Mouse (Mus musculus): Measurements from ENCODE around the gene Duox1. TPM values are rescaled to one million over a fixed set of nuclear protein-coding genes. Genes with fewer than 3 reads are reported as not detected.

The Duox1 gene
- polyA plus RNA-seq, 1 experiment from 2014 or later = 0.05 TPM

Other genes starting within 250 kb of the Duox1 start
- gene Spg11, start 197.3 kb upstream of the Duox1 start, polyA plus RNA-seq (2014; fragmentation: Nextera tagmentation; extraction: Ambion mirVana) = 11.3 and 11.9 TPM in 2 replicates
- gene B2m, start 168.0 kb upstream of the Duox1 start, polyA plus RNA-seq (2014; fragmentation: Nextera tagmentation; extraction: Ambion mirVana) = 318 and 332 TPM in 2 replicates
- gene Trim69, start 155.0 kb upstream of the Duox1 start, polyA plus RNA-seq (2014; fragmentation: Nextera tagmentation; extraction: Ambion mirVana) = not detected in 2 replicates
- gene Patl2, start 129.5 kb upstream of the Duox1 start, polyA plus RNA-seq (2014; fragmentation: Nextera tagmentation; extraction: Ambion mirVana) = 0.13 TPM in 1 of 2 replicates, not detected in the other
- gene Terb2, start 129.4 kb upstream of the Duox1 start, polyA plus RNA-seq (2014; fragmentation: Nextera tagmentation; extraction: Ambion mirVana) = not detected in 2 replicates
- 53.7 and 65.1 TPM in 2 replicates for gene Sord, start 80.9 kb upstream of the Duox1 start, polyA plus RNA-seq (2014; fragmentation: Nextera tagmentation; extraction: Ambion mirVana)
- gene Duox2, start 17.2 kb upstream of the Duox1 start, polyA plus RNA-seq (2014; fragmentation: Nextera tagmentation; extraction: Ambion mirVana) = 0.09 and 0.12 TPM in 2 replicates
- 0.18 TPM in 1 of 2 replicates, not detected in the other for gene Duoxa2, start 16.8 kb upstream of the Duox1 start, polyA plus RNA-seq (2014; fragmentation: Nextera tagmentation; extraction: Ambion mirVana)
- not detected in 2 replicates for gene Duoxa1, start 1.9 kb upstream of the Duox1 start, polyA plus RNA-seq (2014; fragmentation: Nextera tagmentation; extraction: Ambion mirVana)
- 3.6 and 4.9 TPM in 2 replicates for gene Shf, start 53.5 kb downstream of the Duox1 start, polyA plus RNA-seq (2014; fragmentation: Nextera tagmentation; extraction: Ambion mirVana)
- 38.0 and 38.2 TPM in 2 replicates for gene Slc28a2, start 110.8 kb downstream of the Duox1 start, polyA plus RNA-seq (2014; fragmentation: Nextera tagmentation; extraction: Ambion mirVana)
- gene Gm14085, start 169.3 kb downstream of the Duox1 start, polyA plus RNA-seq (2014; fragmentation: Nextera tagmentation; extraction: Ambion mirVana) = 0.08 and 0.32 TPM in 2 replicates